Mouse (Mus musculus) lung, adult 10 weeks (tissue): ENCODE measurements around the gene Lingo3. TPM values are rescaled to one million over a fixed set of nuclear protein-coding genes. Genes with fewer than 3 reads are reported as not detected.

Experiments used
- polyA plus RNA-seq: library from polyadenylated mRNA; stranded (reverse); fragments of 350-450 nt; fragmentation: Illumina TruSeq; extraction: RNeasy Lipid Tissue Mini Kit (QIAGEN cat#74804); gene quantifications from one replicate; pipeline ENCODE4 v1.2.3, GENCODE M21; 2014; ENCODE audit warnings: low read depth, low replicate concordance; ENCODE audit not compliant: insufficient read depth

Gene Lingo3
- polyA plus RNA-seq, result not detected

DNA sequence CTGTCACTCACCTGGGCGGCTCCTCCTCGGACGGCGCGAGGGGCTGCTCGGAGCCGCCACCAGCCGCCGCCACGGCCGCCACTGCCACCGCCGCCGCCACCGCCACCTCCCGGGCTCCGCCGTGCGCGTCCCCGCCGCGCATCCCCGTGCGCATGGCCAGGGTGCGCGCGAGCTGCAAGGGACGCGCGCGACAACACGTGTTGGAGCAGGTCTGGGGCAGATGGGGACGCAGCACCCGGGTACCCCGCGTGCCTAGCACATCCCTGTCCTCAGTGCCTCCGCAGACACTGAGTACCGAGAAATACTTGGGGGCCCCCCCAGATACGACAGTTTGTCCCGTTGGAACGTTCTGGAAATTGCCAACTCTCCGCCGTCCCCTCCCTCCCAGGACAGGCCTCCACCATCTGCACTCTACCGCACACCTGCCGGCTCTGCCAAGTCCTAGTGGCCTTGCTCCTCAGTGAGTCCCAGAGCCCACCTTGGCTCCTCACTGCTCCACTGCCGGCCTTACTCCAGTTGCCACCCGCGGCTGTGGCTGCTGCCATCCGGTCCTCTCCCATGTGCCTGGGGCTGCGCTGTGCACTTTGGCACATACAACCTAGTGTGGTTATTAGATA is at the start of gene Lingo3:
Lingo3 (minus strand) TSS at position 109 of the 617 bp plus-strand sequence.

DNA sequence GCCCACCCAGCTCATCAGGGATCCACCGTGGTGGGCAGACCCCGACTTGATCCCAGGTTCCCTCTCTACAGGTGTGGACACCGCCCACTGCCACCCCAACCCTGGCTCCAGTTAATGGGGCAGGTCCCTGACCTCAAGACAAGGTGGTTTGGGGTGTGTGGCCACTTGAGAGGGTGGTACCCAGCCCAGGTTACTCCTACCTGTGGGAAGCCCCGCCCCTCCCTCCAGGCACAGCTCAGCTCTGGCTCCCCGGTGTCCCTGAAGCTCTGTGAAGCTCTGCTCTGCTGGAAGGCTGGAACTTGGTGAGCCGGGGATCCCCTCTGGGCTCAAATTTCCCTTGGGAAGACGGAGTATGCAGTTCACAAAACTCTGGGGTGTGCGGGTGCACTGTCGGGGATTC is 27.7 kb upstream of the Lingo3 start, which contains the start of gene Tmprss9:
Tmprss9 (plus strand) TSS at position 268 of the 400 bp plus-strand sequence.

DNA sequence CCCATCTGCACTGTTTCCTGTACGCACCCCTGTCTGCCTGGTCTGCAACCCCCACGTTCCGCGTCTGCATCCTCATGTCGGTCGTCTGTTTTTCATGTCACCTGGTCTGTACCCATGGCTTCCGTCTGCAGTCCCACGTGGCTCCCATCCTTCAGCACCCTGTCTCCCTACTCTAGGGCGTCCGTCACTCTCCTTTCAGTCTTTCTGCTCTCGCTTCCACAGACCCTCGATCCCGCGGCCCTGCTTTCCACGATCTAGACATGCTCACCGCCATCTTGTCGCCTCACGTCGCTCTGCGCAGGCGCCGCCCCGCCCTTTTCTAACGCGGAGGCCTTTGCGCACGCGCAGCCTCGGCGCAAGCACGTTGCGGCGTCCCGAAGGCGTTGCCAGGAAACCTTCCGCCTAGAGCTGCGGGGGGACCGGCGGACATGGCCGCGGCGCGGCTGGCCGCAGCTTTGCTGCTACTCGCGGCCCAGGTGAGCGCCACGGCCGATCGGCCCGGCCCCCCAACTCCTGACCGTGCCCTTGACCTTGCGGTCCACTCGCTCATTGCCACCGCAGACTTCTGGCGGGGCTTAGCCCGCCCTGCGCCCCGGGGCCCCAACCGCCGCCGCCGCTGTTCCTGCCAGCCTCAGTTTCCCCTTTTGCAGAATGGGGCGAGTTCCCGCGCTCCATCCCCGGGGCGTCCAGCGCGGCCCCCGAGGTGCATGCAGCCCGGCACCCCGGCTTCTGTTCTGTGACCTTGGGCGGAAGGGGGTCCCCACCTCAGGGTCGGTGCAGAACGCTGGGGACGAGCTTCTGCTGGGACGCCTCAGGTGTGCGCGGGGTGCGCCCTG is 11.3 kb upstream of the Lingo3 start, which contains the start of the genes Lsm7 and Sppl2b:
Lsm7 (minus strand) TSS at position 297 of the 836 bp plus-strand sequence.
Sppl2b (plus strand) TSS at position 363 of the 836 bp plus-strand sequence.

DNA sequence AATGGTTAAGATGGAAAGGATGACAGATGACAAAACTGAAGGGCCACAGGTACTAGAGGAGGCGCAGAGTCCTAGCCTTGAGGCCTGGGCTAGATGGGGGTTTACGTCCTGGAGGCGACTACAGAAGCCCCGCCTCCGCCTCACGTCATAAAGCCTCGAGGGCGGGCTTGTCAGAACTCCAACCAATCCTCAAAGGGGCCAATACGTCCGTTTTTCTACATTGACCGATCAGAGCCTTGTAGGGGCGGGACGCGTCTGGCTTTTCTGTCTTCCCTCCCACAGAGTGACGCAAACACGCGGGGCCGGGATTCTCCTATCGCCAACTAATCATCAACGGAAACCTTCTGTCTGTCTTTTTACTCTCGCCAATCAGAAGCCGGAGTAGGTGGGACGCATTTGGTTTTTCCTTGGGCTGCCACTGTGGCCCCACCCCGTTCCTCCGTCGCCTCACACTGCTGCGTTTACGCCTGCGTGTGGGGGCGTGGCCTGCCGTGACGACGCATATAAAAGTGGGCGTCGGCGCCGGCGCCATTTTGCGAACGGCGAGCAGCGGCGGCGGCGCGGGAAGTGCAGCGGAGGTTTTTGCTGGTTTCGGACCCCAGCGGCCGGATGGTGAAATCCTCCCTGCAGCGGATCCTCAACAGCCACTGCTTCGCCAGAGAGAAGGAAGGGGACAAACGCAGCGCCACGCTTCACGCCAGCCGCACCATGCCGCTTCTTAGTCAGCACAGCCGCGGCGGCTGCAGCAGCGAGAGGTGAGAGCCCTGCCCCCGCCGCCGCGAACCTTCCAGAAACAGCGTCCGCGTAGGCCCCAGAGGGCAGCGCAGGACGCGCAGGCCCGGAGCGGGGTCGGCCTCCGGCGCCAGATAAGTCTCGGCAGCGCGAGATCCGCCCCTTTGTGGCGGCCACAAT is 17.4 kb downstream of the Lingo3 start, which contains the start of gene Oaz1:
Oaz1 (plus strand) TSS at position 506 of the 912 bp plus-strand sequence.

DNA sequence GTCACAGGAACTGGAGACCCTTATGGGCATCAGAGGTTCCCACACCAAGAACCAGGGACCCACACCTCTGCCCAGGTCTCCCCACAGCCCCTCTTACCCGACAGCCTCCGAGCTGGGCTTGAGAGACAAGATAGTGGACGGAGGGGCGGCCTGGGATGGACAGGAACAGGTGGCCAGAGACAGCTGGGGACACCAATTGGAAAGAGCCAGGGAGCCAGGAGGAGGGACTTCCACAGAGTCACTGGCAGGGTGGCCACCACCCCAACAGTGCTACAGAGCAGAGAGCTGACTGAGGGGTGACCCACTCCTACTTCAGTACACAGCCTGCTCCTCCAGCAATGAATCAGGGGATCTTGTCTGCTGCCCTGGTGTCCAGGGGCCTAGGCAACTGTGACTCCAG is 30.5 kb downstream of the Lingo3 start, which contains the start of gene Jsrp1:
Jsrp1 (minus strand) TSS at position 133 of the 400 bp plus-strand sequence.

DNA sequence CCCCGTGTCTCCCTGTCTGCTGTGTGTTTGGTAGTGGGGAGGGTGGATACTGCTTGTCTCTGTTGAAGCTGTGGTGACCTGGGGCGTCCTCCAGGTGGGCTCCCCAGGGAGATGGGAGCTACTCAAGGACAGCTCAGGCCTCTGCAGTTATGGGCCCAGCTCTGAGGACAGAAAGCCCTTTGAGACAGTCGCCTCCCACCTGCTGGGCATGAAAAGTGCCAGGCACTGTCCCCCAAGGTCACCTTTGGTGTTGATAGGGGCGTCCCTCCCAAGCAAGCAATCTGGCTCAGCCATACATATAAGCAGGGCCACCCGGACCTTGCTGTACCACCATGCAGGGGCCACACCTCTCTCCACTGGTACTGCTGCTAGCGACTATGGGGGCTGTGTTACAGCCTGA is 38.9 kb downstream of the Lingo3 start, which contains the start of gene Amh:
Amh (plus strand) TSS at position 328 of the 400 bp plus-strand sequence.

DNA sequence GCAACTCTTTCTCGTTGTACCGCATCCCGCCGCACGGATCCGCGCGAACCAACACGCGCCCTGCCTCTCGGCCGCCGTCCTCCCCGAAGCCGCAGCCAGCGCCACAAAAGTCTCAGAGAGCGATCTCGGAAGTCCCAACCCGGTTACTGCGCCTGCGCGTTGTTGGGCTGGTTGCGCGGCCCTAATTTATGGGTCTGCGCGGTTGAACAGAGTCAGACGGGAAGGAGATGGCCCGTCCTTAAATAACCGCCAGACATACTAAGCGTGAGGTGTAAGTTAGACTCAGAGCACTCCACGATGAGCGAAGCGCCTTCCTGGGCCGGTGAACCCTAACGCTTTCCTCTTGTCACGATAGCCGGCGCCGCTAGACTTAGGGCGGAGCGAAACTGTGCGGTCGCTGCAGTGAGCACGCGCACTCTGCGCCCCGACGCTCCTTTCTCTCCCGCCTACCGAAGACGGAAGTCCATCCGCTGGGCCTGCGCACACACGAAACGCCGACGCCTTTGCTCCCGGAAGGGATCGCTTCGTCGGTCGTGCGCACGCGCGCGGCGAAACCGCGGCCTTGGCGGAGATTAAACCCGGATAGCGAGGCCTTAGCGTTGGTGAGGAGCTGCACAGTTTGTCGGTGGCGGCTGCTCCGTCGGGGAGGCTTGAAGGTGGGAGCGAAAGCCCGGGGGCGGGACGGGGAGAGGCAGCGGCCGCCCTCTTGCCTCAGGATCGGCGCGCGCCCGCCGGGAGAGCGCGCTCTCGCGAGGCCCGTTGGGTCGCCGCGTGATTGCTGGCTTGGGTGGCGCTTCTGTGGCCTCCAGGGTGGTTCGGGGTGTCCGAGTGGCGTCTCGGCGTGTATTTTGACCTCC is 45.5 kb downstream of the Lingo3 start, which contains the start of the genes Sf3a2 and Plekhj1:
Sf3a2 (plus strand) TSS at position 49 of the 857 bp plus-strand sequence.
Plekhj1 (minus strand) TSS at position 477 of the 857 bp plus-strand sequence.

Other genes with a start within 250 kb of the Lingo3 start
- 39.5 TPM for gene Scamp4, start 241.2 kb downstream of the Lingo3 start, polyA plus RNA-seq
- gene Adat3, start 241.2 kb downstream of the Lingo3 start, polyA plus RNA-seq, result 1.3 TPM
- gene Gm49322, start 238.0 kb downstream of the Lingo3 start, polyA plus RNA-seq, result 0.44 TPM
- 98.5 TPM for gene Csnk1g2, start 221.2 kb downstream of the Lingo3 start, polyA plus RNA-seq
- 24.0 TPM for gene Btbd2, start 187.0 kb downstream of the Lingo3 start, polyA plus RNA-seq
- 80.0 TPM for gene Mknk2, start 165.9 kb downstream of the Lingo3 start, polyA plus RNA-seq
- 23.9 TPM for gene Mob3a, start 142.1 kb downstream of the Lingo3 start, polyA plus RNA-seq
- gene Izumo4, start 141.9 kb downstream of the Lingo3 start, polyA plus RNA-seq, result 26.3 TPM
- gene Ap3d1, start 101.8 kb downstream of the Lingo3 start, polyA plus RNA-seq, result 26.6 TPM
- 6.0 TPM for gene Dot1l, start 88.8 kb downstream of the Lingo3 start, polyA plus RNA-seq
- gene Sf3a2, start 45.8 kb downstream of the Lingo3 start, polyA plus RNA-seq, result 19.4 TPM
- 47.8 TPM for gene Plekhj1, start 45.4 kb downstream of the Lingo3 start, polyA plus RNA-seq
- gene Amh, start 38.8 kb downstream of the Lingo3 start, polyA plus RNA-seq, result 0.19 TPM
- gene Jsrp1, start 30.5 kb downstream of the Lingo3 start, polyA plus RNA-seq, result not detected
- 1,024 TPM for gene Oaz1, start 17.4 kb downstream of the Lingo3 start, polyA plus RNA-seq
- gene Lsm7, start 11.2 kb upstream of the Lingo3 start, polyA plus RNA-seq, result 119 TPM
- 9.4 TPM for gene Sppl2b, start 11.2 kb upstream of the Lingo3 start, polyA plus RNA-seq
- not detected for gene Tmprss9, start 27.8 kb upstream of the Lingo3 start, polyA plus RNA-seq
- gene Timm13, start 56.9 kb upstream of the Lingo3 start, polyA plus RNA-seq, result 173 TPM
- gene Lmnb2, start 74.2 kb upstream of the Lingo3 start, polyA plus RNA-seq, result 5.4 TPM
- gene Gadd45b, start 86.0 kb upstream of the Lingo3 start, polyA plus RNA-seq, result 63.5 TPM
- gene Gng7, start 170.9 kb upstream of the Lingo3 start, polyA plus RNA-seq, result 1.2 TPM
- gene Diras1, start 181.6 kb upstream of the Lingo3 start, polyA plus RNA-seq, result not detected
- gene Slc39a3, start 193.4 kb upstream of the Lingo3 start, polyA plus RNA-seq, result 15.7 TPM
- gene Sgta, start 216.1 kb upstream of the Lingo3 start, polyA plus RNA-seq, result 57.6 TPM
- 9.9 TPM for gene Thop1, start 226.0 kb upstream of the Lingo3 start, polyA plus RNA-seq